Mouse (Mus musculus): ENCODE data around the gene Klhl26.

Gene Klhl26

GRCm38 (mm10) chr8:70447639-70448420, 28.9 kb downstream of the Klhl26 start:
- in situ Hi-C loops (cut with MboI) = no loop called here

GRCm38 (mm10) chr8:70445988-70446387, 30.8 kb downstream of the Klhl26 start:
- in situ Hi-C loops (cut with MboI) = no loop called here

- in situ Hi-C loops (cut with MboI) = no loop called here
These were observed 33.4 kb downstream of the Klhl26 start for GRCm38 (mm10) chr8:70443326-70443725.

GRCm38 (mm10) chr8:70441565-70441964, 35.2 kb downstream of the Klhl26 start:
- in situ Hi-C loops (cut with MboI) = no loop called here

GRCm38 (mm10) chr8:70440246-70440645, 36.5 kb downstream of the Klhl26 start:
- in situ Hi-C loops (cut with MboI) = no loop called here

- in situ Hi-C loops (cut with MboI) = no loop called here
These were observed 37.0 kb downstream of the Klhl26 start for GRCm38 (mm10) chr8:70439848-70440179.

- in situ Hi-C loops (cut with MboI) = no loop called here
These were observed 37.5 kb downstream of the Klhl26 start, which contains the start of gene Crtc1 for GRCm38 (mm10) chr8:70439055-70439847. Gene Crtc1, minus strand, starts transcription at chr8:70439579.

GRCm38 (mm10) chr8:70438423-70438822, 38.3 kb downstream of the Klhl26 start:
- in situ Hi-C loops (cut with MboI) = no loop called here

GRCm38 (mm10) chr8:70435156-70435555, 41.6 kb downstream of the Klhl26 start:
- in situ Hi-C loops (cut with MboI) = no loop called here

GRCm38 (mm10) chr8:70432991-70433536, 43.7 kb downstream of the Klhl26 start:
- in situ Hi-C loops (cut with MboI) = no loop called here

- in situ Hi-C loops (cut with MboI) = no loop called here
These were observed 45.6 kb downstream of the Klhl26 start for GRCm38 (mm10) chr8:70431213-70431612.

- in situ Hi-C loops (cut with MboI) = no loop called here
These were observed 50.4 kb downstream of the Klhl26 start for GRCm38 (mm10) chr8:70426300-70426907.

GRCm38 (mm10) chr8:70422722-70423121, 54.0 kb downstream of the Klhl26 start:
- in situ Hi-C loops (cut with MboI) = no loop called here

- in situ Hi-C loops (cut with MboI) = no loop called here
These were observed 55.2 kb downstream of the Klhl26 start for GRCm38 (mm10) chr8:70421349-70422104.

- in situ Hi-C loops (cut with MboI) = no loop called here
These were observed 56.7 kb downstream of the Klhl26 start for GRCm38 (mm10) chr8:70419879-70420643.

GRCm38 (mm10) chr8:70418954-70419353, 57.8 kb downstream of the Klhl26 start:
- in situ Hi-C loops (cut with MboI) = no loop called here

- in situ Hi-C loops (cut with MboI) = no loop called here
These were observed 58.9 kb downstream of the Klhl26 start for GRCm38 (mm10) chr8:70417914-70418313.

- in situ Hi-C loops (cut with MboI) = no loop called here
These were observed 59.8 kb downstream of the Klhl26 start for GRCm38 (mm10) chr8:70416941-70417340.

GRCm38 (mm10) chr8:70415540-70416451, 61.0 kb downstream of the Klhl26 start:
- in situ Hi-C loops (cut with MboI) = no loop called here
